Mouse (Mus musculus) G1E (cell line): Measurements from ENCODE around the gene Prdm16.

Source experiments
- CTCF ChIP-seq: IDR thresholded peaks from 2 replicates; pipeline ENCODE4 v1.5.1; 2012; ENCODE audit warnings: low read depth, low read length, inconsistent platforms, mixed read lengths
- GATA1 ChIP-seq: IDR thresholded peaks from 2 replicates; pipeline ENCODE4 v1.6.1; 2012; ENCODE audit warnings: borderline replicate concordance, low read length, inconsistent platforms, mixed read lengths
- GATA2 ChIP-seq: IDR thresholded peaks from 2 replicates; pipeline ENCODE4 v1.6.1; 2012; ENCODE audit warnings: low read depth, low read length, inconsistent platforms, borderline replicate concordance
- POLR2AphosphoS5 ChIP-seq: IDR thresholded peaks from 2 replicates; pipeline ENCODE4 v1.6.1; 2012; ENCODE audit warnings: low read depth, low read length, inconsistent platforms; ENCODE audit not compliant: insufficient replicate concordance
- TAL1 ChIP-seq: conservative IDR thresholded peaks from 2 replicates; pipeline ENCODE4 v1.6.1; 2012; ENCODE audit warnings: low read depth, low read length, inconsistent platforms, mixed read lengths

DNA sequence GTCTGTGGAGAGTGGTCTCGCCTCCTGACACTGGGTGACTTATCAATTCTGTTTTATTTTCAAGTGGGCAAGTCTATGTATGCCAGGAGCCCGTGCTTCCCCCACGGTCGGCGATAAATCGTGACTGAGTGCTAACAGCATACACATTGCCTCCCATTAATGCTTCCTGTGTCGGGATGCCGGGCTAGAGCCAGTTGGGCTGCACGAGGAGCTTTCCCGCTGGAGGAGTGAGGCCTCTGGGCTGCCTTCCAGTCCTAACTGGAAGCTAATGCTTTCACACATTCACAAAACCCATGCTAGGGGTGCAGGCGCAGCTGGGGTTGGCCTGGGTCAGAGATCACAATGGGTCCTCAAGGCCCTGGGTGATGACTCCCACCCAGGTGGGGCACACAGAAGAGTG lies 212.0 kb downstream of the Prdm16 start:
- TF ChIP-seq CTCF (no peak), GATA1 (no peak), POLR2AphosphoS5 (no peak), GATA2 (no peak), TAL1 (no peak)
